Mouse (Mus musculus) limb, embryonic 10.5 days (tissue): Measurements from ENCODE around the gene E2f4. TPM values are rescaled to one million over a fixed set of nuclear protein-coding genes. Genes with fewer than 3 reads are reported as not detected.

Experiments
- DNase-seq: peaks from one replicate; pipeline ENCODE4 v3.0.0-alpha.2; 2017; ENCODE audit warnings: low spot score
- H3K27ac ChIP-seq: fragments of 300-500 bp; sonication (generic); 2 replicates; pipeline ENCODE4 v1.5.1; 2016; ENCODE audit warnings: mild to moderate bottlenecking
- H3K27me3 ChIP-seq: fragments of 300-500 bp; sonication (generic); 2 replicates; pipeline ENCODE4 v1.6.1; 2016; ENCODE audit warnings: low read depth, mild to moderate bottlenecking; ENCODE audit not compliant: poor library complexity, severe bottlenecking
- H3K36me3 ChIP-seq: fragments of 300-500 bp; sonication (generic); 2 replicates; pipeline ENCODE4 v1.6.1; 2016; ENCODE audit warnings: mild to moderate bottlenecking, moderate library complexity
- H3K4me1 ChIP-seq: fragments of 300-500 bp; sonication (generic); 2 replicates; pipeline ENCODE4 v1.6.1; 2016
- H3K4me3 ChIP-seq: fragments of 300-500 bp; sonication (generic); 2 replicates; pipeline ENCODE4 v1.5.1; 2016; ENCODE audit warnings: mild to moderate bottlenecking, moderate library complexity
- H3K9me3 ChIP-seq: fragments of 300-500 bp; sonication (generic); replicated peaks from 2 replicates; pipeline ENCODE4 v1.6.1; 2016; ENCODE audit warnings: mild to moderate bottlenecking
- WGBS: fragments of 180-500 bp; shearing (Covaris S2); methylation state at CpG from one replicate; pipeline ENCODE4 v1.1.7; 2016; 5-methylcytosine and 5-hydroxymethylcytosine counted together
- microRNA counts: library from miRNA; unstranded; fragments of <30 nt; microRNA quantifications from one replicate; lab custom pipeline; 2017
- microRNA-seq: library from miRNA; unstranded; fragments of <30 nt; microRNA quantifications from one replicate; pipeline ENCODE4, GENCODE M21; 2017
- polyA plus RNA-seq: library from polyadenylated mRNA; unstranded; fragments of >200 nt; fragmentation: Nextera tagmentation; extraction: Ambion mirVana; gene quantifications from 2 replicates; pipeline ENCODE4 v1.2.1, GENCODE M21; 2016

The E2f4 gene
- polyA plus RNA-seq, 1 experiment from 2014 or later, result 144 TPM

DNA sequence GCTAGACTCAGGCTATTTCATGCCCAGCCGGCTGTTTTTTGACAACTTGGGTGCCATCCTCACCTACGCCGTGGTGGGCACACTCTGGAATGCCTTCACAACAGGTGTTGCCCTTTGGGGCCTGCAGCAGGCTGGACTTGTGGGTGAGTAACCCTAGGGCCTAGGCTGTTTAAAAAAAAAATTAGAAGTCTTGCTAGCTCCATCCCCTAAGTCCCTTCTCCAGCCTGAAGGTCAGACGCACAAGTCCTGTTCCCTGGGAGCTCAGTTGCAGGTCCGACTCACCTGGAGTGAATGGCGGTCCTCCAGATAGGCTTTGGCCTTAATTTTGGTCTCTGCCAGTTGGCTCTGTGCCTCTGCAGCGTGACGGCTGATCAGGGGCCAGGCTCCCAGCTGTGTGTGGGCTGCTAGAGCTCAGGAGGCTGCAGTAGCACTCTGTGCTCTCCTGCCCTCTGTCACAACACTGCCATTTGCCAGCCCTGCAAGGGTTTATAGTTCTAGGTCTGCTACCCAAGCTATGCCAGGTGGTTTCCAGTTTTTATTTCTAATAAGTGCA is 56.2 kb downstream of the E2f4 start:
- Histone ChIP-seq H3K4me1 (peaks cover 53% of the 10 kb centered on the region), H3K27ac (0 out of 2 replicates have a peak overlapping the region, but pooled peaks have one; percentile 20), H3K27me3 (0 out of 2 replicates have a peak, but pooled peaks cover 6% of the 10 kb centered on the region), H3K36me3 (peaks cover 38% of the 10 kb centered on the region), H3K9me3 (no peaks in the 10 kb centered on the region), H3K4me3 (no peak overlapping the region)
- WGBS, result 81% methylated on average over 8 of the region's 8 CpGs
- no peak for DNase-seq

GRCm38 (mm10) chr8:105354549-105354948 is 57.1 kb downstream of the E2f4 start:
- Histone ChIP-seq H3K4me1 (peaks cover 53% of the 10 kb centered on the region), H3K4me3 (no peak overlapping the region), H3K27ac (peak overlapping the region; percentile 61; the same call in 1 of the 2 replicates), H3K27me3 (0 out of 2 replicates have a peak, but pooled peaks cover 6% of the 10 kb centered on the region), H3K36me3 (peaks cover 45% of the 10 kb centered on the region), H3K9me3 (no peaks in the 10 kb centered on the region)
- WGBS, result 82% methylated on average over 4 of the region's 4 CpGs
- no peak for DNase-seq

MicroRNA genes within 50 kb of the gene (microRNA counts, 519-probe panel; counts per million panel counts)
- 684 counts per million, percentile 72 among the panel's probes with 10 or more counts for microRNA mmu-miR-328 (lab: Ali Mortazavi, UCI)

Small RNAs within 50 kb of the gene (microRNA-seq; reads per million reads assigned to microRNA genes)
- gene Gm27320 (not detected), gene Mir328 (111 reads per million, percentile 49 among the genes with 10 or more reads in this experiment)

Other genes starting within 250 kb of the E2f4 start
- gene Ces3a, start 249.1 kb upstream of the E2f4 start, polyA plus RNA-seq, result not detected in 2 replicates
- not detected in 2 replicates for gene Ces3b, start 213.9 kb upstream of the E2f4 start, polyA plus RNA-seq
- gene Ces4a, start 165.9 kb upstream of the E2f4 start, polyA plus RNA-seq, result not detected in 2 replicates
- 64.9 and 84.6 TPM in 2 replicates for gene Cbfb, start 127.0 kb upstream of the E2f4 start, polyA plus RNA-seq
- gene D230025D16Rik, start 72.5 kb upstream of the E2f4 start, polyA plus RNA-seq, result 25.4 and 26.6 TPM in 2 replicates
- 1.4 and 1.7 TPM in 2 replicates for gene B3gnt9, start 42.5 kb upstream of the E2f4 start, polyA plus RNA-seq
- 11.4 and 12.1 TPM in 2 replicates for gene Tradd, start 33.1 kb upstream of the E2f4 start, polyA plus RNA-seq
- 0.81 and 1.1 TPM in 2 replicates for gene Fbxl8, start 33.0 kb upstream of the E2f4 start, polyA plus RNA-seq
- gene Hsf4, start 27.9 kb upstream of the E2f4 start, polyA plus RNA-seq, result 0.10 TPM in 1 of 2 replicates, not detected in the other
- 0.40 and 0.45 TPM in 2 replicates for gene Nol3, start 21.5 kb upstream of the E2f4 start, polyA plus RNA-seq
- gene 4931428F04Rik, start 7.8 kb upstream of the E2f4 start, polyA plus RNA-seq, result 13.9 and 19.2 TPM in 2 replicates
- 11.5 and 15.1 TPM in 2 replicates for gene Exoc3l, start 1.6 kb upstream of the E2f4 start, polyA plus RNA-seq
- 1.9 and 2.7 TPM in 2 replicates for gene Elmo3, start 7.9 kb downstream of the E2f4 start, polyA plus RNA-seq
- 1.4 TPM in 2 replicates for gene Lrrc29, start 28.6 kb downstream of the E2f4 start, polyA plus RNA-seq
- 102 and 105 TPM in 2 replicates for gene Tmem208, start 28.7 kb downstream of the E2f4 start, polyA plus RNA-seq
- gene Fhod1, start 50.3 kb downstream of the E2f4 start, polyA plus RNA-seq, result 2.2 TPM in 2 replicates
- gene Slc9a5, start 51.2 kb downstream of the E2f4 start, polyA plus RNA-seq, result 4.5 and 6.3 TPM in 2 replicates
- 0.28 and 0.74 TPM in 2 replicates for gene Plekhg4, start 75.6 kb downstream of the E2f4 start, polyA plus RNA-seq
- not detected in 2 replicates for gene Kctd19, start 115.8 kb downstream of the E2f4 start, polyA plus RNA-seq
- not detected in 2 replicates for gene Lrrc36, start 115.9 kb downstream of the E2f4 start, polyA plus RNA-seq
- 8.4 and 13.5 TPM in 2 replicates for gene Tppp3, start 173.9 kb downstream of the E2f4 start, polyA plus RNA-seq
- 18.9 and 25.3 TPM in 2 replicates for gene Zdhhc1, start 199.2 kb downstream of the E2f4 start, polyA plus RNA-seq
- gene Hsd11b2, start 221.1 kb downstream of the E2f4 start, polyA plus RNA-seq, result 78.2 and 83.2 TPM in 2 replicates